Mouse (Mus musculus) embryonic facial prominence, embryonic 14.5 days (tissue): ENCODE measurements around the gene Pla2g2c. TPM values are rescaled to one million over a fixed set of nuclear protein-coding genes. Genes with fewer than 3 reads are reported as not detected.

Source experiments
- ATAC-seq: fragments of 200-750 bp; cut with Nextera tagmentation; 2 replicates; pipeline ENCODE4 v1.8.0; 2017; ENCODE audit warnings: low read depth, moderate number of reproducible peaks, moderate TSS enrichment
- DNase-seq: peaks from one replicate; pipeline ENCODE4 v3.0.0-alpha.2; 2015; ENCODE audit warnings: low spot score
- H3K27ac ChIP-seq: fragments of 300-500 bp; sonication (generic); replicated peaks from 2 replicates; pipeline ENCODE4 v1.5.1; 2014; ENCODE audit warnings: low read depth, mild to moderate bottlenecking, low read length, moderate library complexity
- H3K27me3 ChIP-seq: fragments of 300-500 bp; sonication (generic); replicated peaks from 2 replicates; pipeline ENCODE4 v1.6.1; 2014; ENCODE audit warnings: low read length; ENCODE audit not compliant: control insufficient read depth, insufficient read depth
- H3K36me3 ChIP-seq: fragments of 300-500 bp; sonication (generic); 2 replicates; pipeline ENCODE4 v1.6.1; 2014; ENCODE audit warnings: low read length, mixed read lengths; ENCODE audit not compliant: control insufficient read depth, insufficient read depth
- H3K4me1 ChIP-seq: fragments of 300-500 bp; sonication (generic); 2 replicates; pipeline ENCODE4 v1.6.1; 2014; ENCODE audit warnings: antibody characterized with exemption, low read length; ENCODE audit not compliant: control insufficient read depth, insufficient read depth
- H3K4me2 ChIP-seq: fragments of 300-500 bp; sonication (generic); 2 replicates; pipeline ENCODE4 v1.6.1; 2014; ENCODE audit warnings: low read depth, mild to moderate bottlenecking, low read length, moderate library complexity, mixed read lengths
- H3K4me3 ChIP-seq: fragments of 300-500 bp; sonication (generic); 2 replicates; pipeline ENCODE4 v1.5.1; 2014; ENCODE audit warnings: low read depth, mild to moderate bottlenecking, low read length
- H3K9ac ChIP-seq: fragments of 300-500 bp; sonication (generic); 2 replicates; pipeline ENCODE4 v1.6.1; 2014; ENCODE audit warnings: low read depth, mild to moderate bottlenecking, low read length, moderate library complexity, mixed read lengths
- H3K9me3 ChIP-seq: fragments of 300-500 bp; sonication (generic); 2 replicates; pipeline ENCODE4 v1.6.1; 2016; ENCODE audit warnings: low read length; ENCODE audit not compliant: control insufficient read depth
- WGBS: fragments of 180-500 bp; shearing (Covaris S2); extraction: QIAGEN DNeasy Blood & Tissue Kit; methylation state at CpG from one replicate; pipeline ENCODE4 v1.1.7; 2014; 5-methylcytosine and 5-hydroxymethylcytosine counted together
- polyA plus RNA-seq: library from polyadenylated mRNA; unstranded; fragments of >200 nt; fragmentation: Nextera tagmentation; extraction: Ambion mirVana; gene quantifications from 2 replicates; pipeline ENCODE4 v1.2.1, GENCODE M21; 2014

The Pla2g2c gene
- polyA plus RNA-seq, 1 experiment from 2014 or later: 0.61 TPM

DNA sequence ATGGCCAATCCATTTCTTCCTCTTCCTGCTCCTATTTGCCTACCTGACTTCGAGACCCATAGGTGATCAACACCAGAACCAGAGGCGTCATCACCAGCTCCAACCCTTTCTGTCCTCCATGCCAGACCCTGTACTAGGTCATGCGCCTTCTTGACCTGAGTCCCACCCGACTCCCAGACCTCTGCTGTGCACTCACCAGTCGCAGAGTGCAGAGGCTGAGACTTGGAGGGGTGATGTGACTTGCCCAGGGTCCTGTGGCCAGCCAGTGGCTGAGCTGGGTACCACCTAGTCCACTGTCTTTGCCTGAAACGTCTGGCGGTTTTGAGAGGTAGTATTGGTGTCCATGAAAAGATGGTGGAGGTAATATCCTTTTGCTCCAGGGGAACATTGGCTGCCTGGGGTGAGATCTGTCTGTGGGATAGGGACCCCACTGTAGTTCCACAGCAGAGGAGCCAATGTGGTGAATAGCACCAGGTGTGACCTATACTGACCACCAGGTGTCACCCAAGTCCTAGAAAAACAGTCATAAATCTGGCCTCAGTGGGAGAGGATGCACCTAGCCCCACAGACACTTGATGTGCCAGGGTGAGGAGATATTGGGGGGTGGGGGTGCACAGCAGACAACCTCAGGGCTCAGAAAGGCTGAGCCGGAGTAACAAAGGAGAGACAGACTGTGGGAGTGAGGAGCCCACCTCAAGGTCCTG, 23.9 kb downstream of the Pla2g2c start:
- Histone ChIP-seq H3K4me2 (no peak overlapping the region), H3K4me1 (no peaks in the 10 kb centered on the region), H3K9me3 (no peaks in the 10 kb centered on the region), H3K9ac (no peak overlapping the region), H3K4me3 (no peak overlapping the region), H3K36me3 (no peaks in the 10 kb centered on the region), H3K27ac (no peak overlapping the region), H3K27me3 (no peaks in the 10 kb centered on the region)
- ATAC-seq: peak; percentile 56; the same call in 1 of the 2 replicates
- peak; percentile 67 for DNase-seq
- 47% methylated on average over 8 of the region's 8 CpGs for WGBS

GRCm38 (mm10) chr4:138752603-138753002, 28.0 kb downstream of the Pla2g2c start:
- no peak overlapping the region for H3K27ac ChIP-seq
- no peaks in the 10 kb centered on the region for H3K27me3 ChIP-seq
- no peak overlapping the region for H3K9ac ChIP-seq
- DNase-seq: no peak
- 94% methylated on average over 6 of the region's 6 CpGs for WGBS
- no peaks in the 10 kb centered on the region for H3K36me3 ChIP-seq
- no peak for ATAC-seq
- H3K9me3 ChIP-seq: no peaks in the 10 kb centered on the region
- no peak overlapping the region for H3K4me3 ChIP-seq
- no peak overlapping the region for H3K4me2 ChIP-seq
- no peaks in the 10 kb centered on the region for H3K4me1 ChIP-seq

- no peaks in the 10 kb centered on the region for H3K9me3 ChIP-seq
- no peak overlapping the region for H3K27ac ChIP-seq
- H3K4me2 ChIP-seq: no peak overlapping the region
- ATAC-seq (no peak), DNase-seq (no peak)
- H3K36me3 ChIP-seq: no peaks in the 10 kb centered on the region
- no peaks in the 10 kb centered on the region for H3K4me1 ChIP-seq
- H3K27me3 ChIP-seq: no peaks in the 10 kb centered on the region
- no peak overlapping the region for H3K4me3 ChIP-seq
- no peak overlapping the region for H3K9ac ChIP-seq
- WGBS: 65% methylated on average over 3 of the region's 3 CpGs
Observed at GRCm38 (mm10) chr4:138753608-138754007, 29.0 kb downstream of the Pla2g2c start.

GRCm38 (mm10) chr4:138754432-138754831, 29.8 kb downstream of the Pla2g2c start:
- Histone ChIP-seq H3K36me3 (no peaks in the 10 kb centered on the region), H3K4me2 (no peak overlapping the region), H3K27me3 (no peaks in the 10 kb centered on the region), H3K4me3 (no peak overlapping the region), H3K9me3 (no peaks in the 10 kb centered on the region), H3K9ac (no peak overlapping the region), H3K27ac (no peak overlapping the region), H3K4me1 (no peaks in the 10 kb centered on the region)
- WGBS: 82% methylated on average over 9 of the region's 9 CpGs
- ATAC-seq (no peak), DNase-seq (no peak)

DNA sequence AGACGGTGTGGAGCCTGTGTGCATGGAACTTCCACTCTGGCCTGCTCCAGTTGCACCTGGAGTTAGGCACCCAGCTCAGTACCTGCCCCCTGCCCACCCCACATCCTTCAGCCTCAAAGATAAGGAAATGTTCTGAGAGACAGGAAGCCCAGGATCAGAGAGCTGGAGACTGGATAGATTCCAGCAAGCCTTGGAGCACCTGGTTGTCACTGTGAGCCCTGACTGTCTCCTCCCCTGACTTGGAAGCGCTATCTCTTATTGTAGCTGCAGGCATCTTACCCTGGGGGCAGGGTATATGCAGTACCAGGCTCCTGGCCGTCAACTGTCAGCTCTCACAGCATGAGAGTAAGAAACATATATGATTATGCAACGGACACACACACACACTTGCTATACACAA, 30.8 kb downstream of the Pla2g2c start:
- no peak for DNase-seq
- H3K27ac ChIP-seq: no peak overlapping the region
- 66% methylated on average over 4 of the region's 4 CpGs for WGBS
- H3K4me2 ChIP-seq: no peak overlapping the region
- H3K4me1 ChIP-seq: no peaks in the 10 kb centered on the region
- no peak for ATAC-seq
- no peak overlapping the region for H3K4me3 ChIP-seq
- no peaks in the 10 kb centered on the region for H3K9me3 ChIP-seq
- H3K9ac ChIP-seq: no peak overlapping the region
- no peaks in the 10 kb centered on the region for H3K36me3 ChIP-seq
- no peaks in the 10 kb centered on the region for H3K27me3 ChIP-seq

- Histone ChIP-seq H3K4me2 (no peak overlapping the region), H3K4me3 (no peak overlapping the region), H3K9ac (no peak overlapping the region), H3K36me3 (no peaks in the 10 kb centered on the region), H3K27ac (no peak overlapping the region), H3K27me3 (no peaks in the 10 kb centered on the region), H3K4me1 (no peaks in the 10 kb centered on the region), H3K9me3 (no peaks in the 10 kb centered on the region)
- DNase-seq (no peak), ATAC-seq (no peak)
- 73% methylated on average over 11 of the region's 11 CpGs for WGBS
Observed at GRCm38 (mm10) chr4:138755983-138756382, 31.4 kb downstream of the Pla2g2c start.

DNA sequence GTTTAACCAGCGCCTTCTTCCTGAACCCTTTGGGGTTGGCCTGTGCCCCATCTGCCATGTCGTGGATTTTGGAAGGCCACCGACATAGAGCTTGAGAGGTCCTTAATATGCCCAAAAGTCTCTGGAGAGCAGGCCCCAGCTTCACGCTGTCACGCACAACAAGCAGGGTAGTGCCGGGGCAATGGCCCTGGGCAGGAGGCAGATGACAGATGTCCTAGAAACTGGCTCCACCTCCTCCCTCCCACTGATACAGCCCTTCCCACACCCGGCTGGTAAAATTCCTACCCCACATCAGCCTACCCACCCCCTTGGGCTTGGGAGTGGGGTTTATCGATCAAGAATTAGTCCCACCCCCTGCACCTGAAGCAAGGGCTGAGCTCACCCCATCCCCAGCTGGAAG, 32.8 kb downstream of the Pla2g2c start, which contains the start of gene Pla2g2f:
TSS of gene Pla2g2f (minus strand) at position 211 of the 400 bp plus-strand sequence.
- Histone ChIP-seq H3K4me2 (no peak within 1 kb of the TSS), H3K27me3 (no peaks in the 10 kb centered on the region), H3K4me1 (no peaks in the 10 kb centered on the region), H3K9ac (no peak within 1 kb of the TSS), H3K9me3 (no peaks in the 10 kb centered on the region), H3K4me3 (no peak within 1 kb of the TSS), H3K27ac (no peak within 1 kb of the TSS), H3K36me3 (no peaks in the 10 kb centered on the region)
- DNase-seq (no peak), ATAC-seq (no peak)
- 73% methylated on average over 8 of the region's 8 CpGs for WGBS

DNA sequence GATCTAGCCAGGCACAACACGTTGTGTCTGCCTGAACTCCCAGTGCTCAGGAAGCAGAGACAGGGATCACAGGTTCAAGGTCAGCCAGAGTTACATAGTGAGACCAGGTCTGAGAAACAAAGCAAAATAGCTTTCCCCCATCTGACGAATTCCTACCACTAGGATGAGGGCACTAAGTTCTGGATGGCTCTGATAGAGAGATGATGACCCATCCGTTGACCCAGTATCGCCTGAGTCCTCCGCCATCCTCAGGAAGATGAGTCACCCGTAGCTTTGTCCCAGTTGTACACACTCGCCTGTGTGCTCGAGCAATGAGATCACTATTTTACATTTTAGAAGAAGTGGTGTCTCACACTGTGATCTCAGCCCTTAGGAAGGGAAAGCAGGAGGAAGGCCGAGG, 37.7 kb downstream of the Pla2g2c start:
- no peaks in the 10 kb centered on the region for H3K4me1 ChIP-seq
- ATAC-seq (no peak), DNase-seq (no peak)

DNA sequence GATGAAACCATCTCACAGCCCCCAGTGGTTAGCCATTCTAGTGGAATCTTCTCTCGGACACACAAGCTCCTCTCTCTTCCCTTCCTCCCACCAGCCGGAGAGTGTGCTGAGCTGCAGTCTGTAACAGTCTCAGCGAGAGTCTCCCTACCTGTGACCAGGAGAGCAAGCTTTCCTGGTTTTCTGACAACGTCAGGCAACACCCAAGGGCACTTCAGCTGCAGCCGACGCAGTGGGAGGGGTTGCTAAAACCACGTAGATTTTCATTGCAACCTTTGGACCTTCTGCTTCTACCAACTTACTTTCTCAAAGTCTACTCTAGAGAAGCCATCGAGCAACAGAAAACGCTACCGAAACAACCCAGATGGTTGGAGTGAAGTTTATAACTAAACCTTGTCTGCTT, 47.4 kb downstream of the Pla2g2c start:
- DNase-seq (no peak), ATAC-seq (no peak)
- Histone ChIP-seq H3K27me3 (no peaks in the 10 kb centered on the region), H3K9me3 (no peaks in the 10 kb centered on the region), H3K4me1 (no peaks in the 10 kb centered on the region), H3K4me3 (no peak overlapping the region), H3K27ac (no peak overlapping the region), H3K36me3 (no peaks in the 10 kb centered on the region), H3K4me2 (no peak overlapping the region), H3K9ac (no peak overlapping the region)
- WGBS: 76% methylated on average over 10 of the region's 10 CpGs

More for the DNA sequence above, 37.7 kb downstream of the Pla2g2c start:
- Histone ChIP-seq H3K27me3 (no peaks in the 10 kb centered on the region), H3K9me3 (no peaks in the 10 kb centered on the region), H3K36me3 (no peaks in the 10 kb centered on the region), H3K27ac (no peak overlapping the region), H3K9ac (no peak overlapping the region), H3K4me2 (no peak overlapping the region), H3K4me3 (no peak overlapping the region)
- WGBS: 81% methylated on average over 9 of the region's 9 CpGs
